Mouse (Mus musculus) heart, adult 18-20 months (tissue): ENCODE data around the gene Mcrip2. TPM values are rescaled to one million over a fixed set of nuclear protein-coding genes. Genes with fewer than 3 reads are reported as not detected.
A peak's percentile ranks its signal among the peaks of the same experiment; 100 is the strongest.

Source experiments
- DNase-seq, 2 experiments: peaks; one replicate each; pipeline ENCODE4 v3.0.0; 2021 to 2022; ENCODE audit warnings: mixed read lengths in 1 of 2
- total RNA-seq, 2 experiments: library from RNA; stranded (reverse); gene quantifications; 2 replicates each; pipeline ENCODE4 v1.2.3; 2021

The Mcrip2 gene
- total RNA-seq, 2 experiments from 2014 or later, result 283 to 318 TPM

GRCm38 (mm10) chr17:25865288-25865687 lies 3.3 kb downstream of the Mcrip2 start:
- DNase-seq, result no peak

GRCm38 (mm10) chr17:25864311-25864710 lies 4.3 kb downstream of the Mcrip2 start:
- no peak for DNase-seq

GRCm38 (mm10) chr17:25863681-25864080 lies 4.9 kb downstream of the Mcrip2 start:
- no peak for DNase-seq

- DNase-seq, result no peak
Observed at GRCm38 (mm10) chr17:25861704-25862612, 6.6 kb downstream of the Mcrip2 start.

GRCm38 (mm10) chr17:25860832-25861703 lies 7.5 kb downstream of the Mcrip2 start, which contains the start of gene Wdr90:
TSS of gene Wdr90 (minus strand) at chr17:25861501.
- peak; percentile 92 to 95 for DNase-seq

- no peak for DNase-seq
Observed at GRCm38 (mm10) chr17:25860229-25860628, 8.3 kb downstream of the Mcrip2 start.

GRCm38 (mm10) chr17:25844396-25844901 lies 24.1 kb downstream of the Mcrip2 start, which contains the start of gene Rhot2:
TSS of gene Rhot2 (minus strand) at chr17:25844851.
- DNase-seq, result peak; percentile 97 to 98

- peak in 1 of 2 experiments; percentile 35 for DNase-seq
Observed at GRCm38 (mm10) chr17:25843636-25844395, 24.7 kb downstream of the Mcrip2 start.

GRCm38 (mm10) chr17:25843122-25843521 lies 25.4 kb downstream of the Mcrip2 start:
- no peak for DNase-seq

- DNase-seq, result no peak
Observed at GRCm38 (mm10) chr17:25842509-25842908, 26.1 kb downstream of the Mcrip2 start.

- no peak for DNase-seq
Observed at GRCm38 (mm10) chr17:25841117-25841880, 27.3 kb downstream of the Mcrip2 start, which contains the start of gene Gm20683. TSS of gene Gm20683 (minus strand) at chr17:25841763.

- no peak for DNase-seq
Observed at GRCm38 (mm10) chr17:25840519-25840918, 28.0 kb downstream of the Mcrip2 start.

GRCm38 (mm10) chr17:25839455-25840235 lies 28.9 kb downstream of the Mcrip2 start:
- no peak for DNase-seq

GRCm38 (mm10) chr17:25838904-25839303 lies 29.7 kb downstream of the Mcrip2 start:
- no peak for DNase-seq

- no peak for DNase-seq
Observed at GRCm38 (mm10) chr17:25837533-25837932, 31.0 kb downstream of the Mcrip2 start.

GRCm38 (mm10) chr17:25837076-25837410 lies 31.5 kb downstream of the Mcrip2 start, which contains the start of gene Rhbdl1:
TSS of gene Rhbdl1 (minus strand) at chr17:25837295.
- peak; percentile 78 to 82 for DNase-seq

- peak; percentile 47 for DNase-seq
Observed at GRCm38 (mm10) chr17:25836397-25837075, 32.0 kb downstream of the Mcrip2 start.

GRCm38 (mm10) chr17:25835816-25836215 lies 32.7 kb downstream of the Mcrip2 start:
- no peak for DNase-seq

- DNase-seq, result no peak
Observed at GRCm38 (mm10) chr17:25835301-25835700, 33.3 kb downstream of the Mcrip2 start.
